In genomic region chr8:103144835-103145234, GRCm38 (mm10) we compare ENCODE assay signal across 19 mouse cellular contexts.
"Had no signal": no experiment of that assay in that cellular context is flagged by ENCODE, and none has a peak within 500 bp of the region (broad histone marks: within the 10 kb centered on the region; RNA-seq: fewer than 3 reads in every experiment).

No protein-coding gene starts in this region.

- H3K4me3 ChIP-seq: limb, embryonic 15.5 days; liver, embryonic 12.5 days; midbrain, embryonic 10.5 days; midbrain, embryonic 13.5 days; midbrain, embryonic 15.5 days; myocyte; neural tube, embryonic 13.5 days; neural tube, embryonic 15.5 days had no signal

- H3K9ac ChIP-seq: limb, embryonic 15.5 days; liver, embryonic 12.5 days; liver, embryonic 14.5 days; midbrain, embryonic 13.5 days; midbrain, embryonic 15.5 days; neural tube, embryonic 13.5 days; neural tube, embryonic 15.5 days had no signal

- H3K27me3 ChIP-seq: limb, embryonic 15.5 days; liver, embryonic 12.5 days; midbrain, embryonic 13.5 days; midbrain, embryonic 15.5 days; neural tube, embryonic 13.5 days; neural tube, embryonic 15.5 days had no signal

- H3K4me1 ChIP-seq: liver, embryonic 12.5 days; midbrain, embryonic 15.5 days had no signal

- H3K9me3 ChIP-seq: limb, embryonic 15.5 days; liver, embryonic 12.5 days; midbrain, embryonic 10.5 days; midbrain, embryonic 13.5 days; midbrain, embryonic 15.5 days; neural tube, embryonic 13.5 days; neural tube, embryonic 15.5 days had no signal

- H3K36me3 ChIP-seq: limb, embryonic 15.5 days; liver, embryonic 12.5 days; midbrain, embryonic 10.5 days; midbrain, embryonic 13.5 days; midbrain, embryonic 15.5 days; neural tube, embryonic 13.5 days; neural tube, embryonic 15.5 days had no signal

- DNase-seq: lung, adult 18-20 months; lung, postnatal 4 days; retina, postnatal 1 day; right cerebral cortex, adult 18-20 months; right cerebral cortex, postnatal 25 days; right cerebral cortex, postnatal 4 days; spleen, adult 18-20 months; thymus, adult 18-20 months; thymus, postnatal 14 days; thymus, postnatal 36 days had no signal

- H3K27ac ChIP-seq: limb, embryonic 15.5 days; liver, embryonic 12.5 days; liver, embryonic 14.5 days; midbrain, embryonic 10.5 days; midbrain, embryonic 13.5 days; midbrain, embryonic 15.5 days; neural tube, embryonic 13.5 days; neural tube, embryonic 15.5 days had no signal

- H3K4me2 ChIP-seq: limb, embryonic 15.5 days; liver, embryonic 12.5 days; midbrain, embryonic 13.5 days; midbrain, embryonic 15.5 days; neural tube, embryonic 13.5 days; neural tube, embryonic 15.5 days had no signal

- ATAC-seq: liver, embryonic 12.5 days; midbrain, embryonic 13.5 days; midbrain, embryonic 15.5 days had no signal
